Mouse (Mus musculus): ENCODE results near the gene Olfr1348. TPM values are rescaled to one million over a fixed set of nuclear protein-coding genes. Genes with fewer than 3 reads are reported as not detected.
"Not testable (repeated sequence)": the region's sequence is repeated elsewhere in the genome, so short reads cannot be mapped to it uniquely, and the experiment has no call there.

The Olfr1348 gene
- total and polyA plus RNA-seq, 2 experiments from 2014 or later = not detected

DNA sequence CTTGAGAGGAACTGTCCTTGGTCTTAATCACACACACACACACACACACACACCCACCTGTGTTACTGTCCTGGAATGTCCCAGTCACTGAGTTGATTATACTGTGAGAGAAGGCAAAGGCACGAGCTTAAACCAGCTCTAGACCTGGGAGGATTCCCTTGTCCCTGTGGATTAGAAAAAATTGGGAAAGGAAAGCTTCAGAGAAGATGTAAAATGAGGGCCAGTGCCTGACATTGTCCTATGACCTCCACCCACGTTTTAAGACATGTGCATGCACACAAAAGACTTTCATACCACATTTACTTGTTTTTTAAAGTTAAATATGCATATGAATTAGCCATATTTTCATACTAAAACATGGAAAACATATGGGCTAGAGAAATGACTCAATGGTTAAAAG lies 21.7 kb downstream of the Olfr1348 start, which contains the start of gene Olfr5:
Olfr5 (minus strand) TSS at position 101 of the 400 bp plus-strand sequence.
- Histone ChIP-seq H3K27ac (ENCODE audit: low read depth, low read length) (no peak within 1 kb of the TSS), H3K4me2 (ENCODE audit: low read depth, low read length, poor library complexity, severe bottlenecking) (no peak within 1 kb of the TSS), H3K36me3 (ENCODE audit: insufficient read depth, low read length) (no peaks in the 10 kb centered on the region), H3K9me3 (ENCODE audit: low read length) (0 out of 2 replicates have a peak, but pooled peaks cover 3% of the 10 kb centered on the region), H3K4me1 (ENCODE audit: insufficient read depth, low read length) (no peaks in the 10 kb centered on the region), H3K27me3 (ENCODE audit: insufficient read depth, low read length) (no peaks in the 10 kb centered on the region), H3K9ac (replicated peaks; ENCODE audit: low read length, poor library complexity, severe bottlenecking) (no peak within 1 kb of the TSS), H3K4me3 (ENCODE audit: low read depth, low read length) (no peak within 1 kb of the TSS)
- WGBS = 27% methylated on average over 2 of the region's 2 CpGs
- ATAC-seq (ENCODE audit: low FRiP score) = no peak
- TF ChIP-seq CTCF (IDR thresholded peaks at IDR 0.05) = no peak
- no peak for DNase-seq (ENCODE audit: low spot score)

DNA sequence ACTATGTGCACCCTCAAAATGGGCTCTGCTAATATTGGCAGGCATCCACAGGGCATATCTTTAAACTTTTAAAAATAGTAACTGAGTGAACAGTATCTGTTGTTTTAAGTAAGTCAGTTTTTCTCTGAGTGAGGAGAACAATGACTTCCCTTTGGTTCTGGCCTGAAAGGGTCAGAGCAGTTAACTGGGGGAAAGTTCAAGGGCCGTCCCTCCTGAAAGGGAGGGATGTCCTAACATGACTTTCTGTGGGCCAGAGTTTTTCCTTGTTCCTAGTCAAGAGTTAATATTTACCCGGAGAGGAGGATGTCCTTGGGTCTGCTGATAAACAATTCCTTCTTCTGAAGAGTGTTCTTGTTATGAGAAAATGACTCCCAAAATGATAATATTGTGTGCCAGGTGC lies 30.9 kb downstream of the Olfr1348 start:
- H3K27ac ChIP-seq (ENCODE audit: low read depth, low read length); H3K27me3 ChIP-seq (ENCODE audit: insufficient read depth, low read length); H3K4me3 ChIP-seq (ENCODE audit: low read depth, low read length); H3K4me1 ChIP-seq (ENCODE audit: insufficient read depth, low read length); H3K4me2 ChIP-seq (ENCODE audit: low read depth, low read length, poor library complexity, severe bottlenecking); ATAC-seq (ENCODE audit: low FRiP score); H3K36me3 ChIP-seq (ENCODE audit: insufficient read depth, low read length); DNase-seq (ENCODE audit: low spot score); H3K9ac ChIP-seq (replicated peaks; ENCODE audit: low read length, poor library complexity, severe bottlenecking); H3K9me3 ChIP-seq (ENCODE audit: low read length): not testable (repeated sequence)
- 82% methylated on average over 2 of the region's 2 CpGs for WGBS

DNA sequence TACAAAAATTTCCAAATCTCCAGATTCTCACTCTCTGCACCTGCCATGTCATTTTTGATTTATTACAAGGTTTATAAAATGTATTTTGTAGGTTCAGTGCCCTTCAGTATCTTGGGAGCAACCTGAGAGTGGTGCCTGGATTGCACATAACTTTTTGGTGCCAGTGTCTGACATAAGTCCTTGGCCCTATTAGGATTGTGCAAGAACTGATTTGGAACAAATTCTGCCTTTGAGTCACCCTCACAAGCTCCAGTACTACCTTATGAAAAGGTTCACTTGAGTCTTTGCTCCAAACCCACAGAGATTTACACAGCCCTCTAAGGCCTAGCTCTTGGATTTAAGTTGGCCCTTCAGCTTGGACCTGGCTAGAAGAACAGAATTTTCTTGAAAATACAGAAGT lies 41.6 kb downstream of the Olfr1348 start, which contains the start of gene Olfr1346:
Olfr1346 (plus strand) TSS at position 151 of the 400 bp plus-strand sequence.
- H3K9me3 ChIP-seq (ENCODE audit: low read length) = no peaks in the 10 kb centered on the region
- no peak within 1 kb of the TSS for H3K9ac ChIP-seq (replicated peaks; ENCODE audit: low read length, poor library complexity, severe bottlenecking)
- ATAC-seq (ENCODE audit: low FRiP score) = no peak
- no peaks in the 10 kb centered on the region for H3K36me3 ChIP-seq (ENCODE audit: insufficient read depth, low read length)
- no peak for TF ChIP-seq CTCF (IDR thresholded peaks at IDR 0.05)
- no peak within 1 kb of the TSS for H3K4me2 ChIP-seq (ENCODE audit: low read depth, low read length, poor library complexity, severe bottlenecking)
- H3K4me3 ChIP-seq (ENCODE audit: low read depth, low read length) = no peak within 1 kb of the TSS
- no peak for DNase-seq (ENCODE audit: low spot score)
- no peaks in the 10 kb centered on the region for H3K4me1 ChIP-seq (ENCODE audit: insufficient read depth, low read length)
- H3K27ac ChIP-seq (ENCODE audit: low read depth, low read length) = no peak within 1 kb of the TSS
- H3K27me3 ChIP-seq (ENCODE audit: insufficient read depth, low read length) = no peaks in the 10 kb centered on the region

DNA sequence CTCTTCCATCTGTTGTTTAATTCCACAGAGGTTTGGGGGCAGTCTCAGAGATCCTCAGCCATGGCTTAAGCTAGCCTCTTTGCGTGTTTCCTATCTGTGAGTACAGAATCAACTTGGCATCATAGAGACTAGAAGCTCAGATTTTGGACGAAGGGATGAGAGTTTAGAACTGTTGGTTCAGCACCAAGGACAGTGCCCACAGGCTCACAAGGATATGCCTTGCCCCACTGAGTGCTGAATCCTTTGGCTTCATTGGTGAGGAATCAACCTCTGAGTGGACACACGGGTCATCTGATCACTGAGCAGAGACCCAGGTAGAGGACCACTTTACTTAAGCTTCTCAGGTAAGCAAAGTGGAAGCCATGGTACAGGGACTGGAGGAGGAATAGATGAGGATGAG lies 52.1 kb downstream of the Olfr1348 start:
- Histone ChIP-seq H3K27me3 (ENCODE audit: insufficient read depth, low read length) (no peaks in the 10 kb centered on the region), H3K27ac (ENCODE audit: low read depth, low read length) (no peak overlapping the region), H3K9ac (replicated peaks; ENCODE audit: low read length, poor library complexity, severe bottlenecking) (no peak overlapping the region), H3K4me2 (ENCODE audit: low read depth, low read length, poor library complexity, severe bottlenecking) (no peak overlapping the region), H3K4me3 (ENCODE audit: low read depth, low read length) (no peak overlapping the region), H3K4me1 (ENCODE audit: insufficient read depth, low read length) (no peaks in the 10 kb centered on the region), H3K9me3 (ENCODE audit: low read length) (no peaks in the 10 kb centered on the region), H3K36me3 (ENCODE audit: insufficient read depth, low read length) (no peaks in the 10 kb centered on the region)
- DNase-seq (ENCODE audit: low spot score) (no peak), ATAC-seq (ENCODE audit: low FRiP score) (no peak)
- 51% methylated on average over 3 of the region's 3 CpGs for WGBS
- TF ChIP-seq CTCF (IDR thresholded peaks at IDR 0.05) = no peak

DNA sequence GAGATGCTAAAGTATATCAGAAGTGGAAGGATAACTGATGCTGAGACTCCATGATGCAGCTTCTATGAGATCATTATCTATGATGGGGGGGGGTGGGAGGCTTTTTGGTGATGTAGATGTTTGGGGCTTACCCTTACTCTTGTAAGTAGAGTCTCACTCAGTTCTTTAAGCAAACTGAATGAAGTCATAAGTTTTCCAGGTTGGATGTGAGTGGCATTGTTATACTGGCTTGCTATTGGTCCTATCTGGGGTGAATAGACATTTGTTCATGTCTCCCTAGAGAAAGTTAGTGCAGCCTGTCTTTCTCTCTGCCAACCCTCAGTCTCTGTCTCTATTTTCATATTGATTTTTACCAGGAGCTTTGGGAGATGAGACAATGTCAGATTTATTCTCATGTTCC lies 52.7 kb downstream of the Olfr1348 start, which contains the start of gene Olfr1336:
Olfr1336 (plus strand) TSS at position 301 of the 400 bp plus-strand sequence.
- Histone ChIP-seq H3K4me1 (ENCODE audit: insufficient read depth, low read length) (no peaks in the 10 kb centered on the region), H3K4me2 (ENCODE audit: low read depth, low read length, poor library complexity, severe bottlenecking) (no peak within 1 kb of the TSS), H3K27me3 (ENCODE audit: insufficient read depth, low read length) (no peaks in the 10 kb centered on the region), H3K36me3 (ENCODE audit: insufficient read depth, low read length) (no peaks in the 10 kb centered on the region), H3K9ac (replicated peaks; ENCODE audit: low read length, poor library complexity, severe bottlenecking) (no peak within 1 kb of the TSS), H3K27ac (ENCODE audit: low read depth, low read length) (no peak within 1 kb of the TSS), H3K4me3 (ENCODE audit: low read depth, low read length) (no peak within 1 kb of the TSS), H3K9me3 (ENCODE audit: low read length) (no peaks in the 10 kb centered on the region)
- DNase-seq (ENCODE audit: low spot score) (no peak), ATAC-seq (ENCODE audit: low FRiP score) (no peak)
- TF ChIP-seq CTCF (IDR thresholded peaks at IDR 0.05) = no peak

Other genes with a start within 250 kb of the Olfr1348 start
- 5.2 and 7.1 TPM in 2 replicates for gene Zfp667, start 222.2 kb downstream of the Olfr1348 start, total RNA-seq (2014; rRNA removed)
- 11.0 and 12.4 TPM in 2 replicates for gene Zfp667, start 222.2 kb downstream of the Olfr1348 start, polyA plus RNA-seq (2015; fragmentation: Nextera tagmentation; extraction: Ambion mirVana)
- 6.7 and 9.9 TPM in 2 replicates for gene Zfp583, start 177.5 kb downstream of the Olfr1348 start, total RNA-seq (2014; rRNA removed)
- gene Zfp583, start 177.5 kb downstream of the Olfr1348 start, polyA plus RNA-seq (2015; fragmentation: Nextera tagmentation; extraction: Ambion mirVana) = 15.2 and 16.5 TPM in 2 replicates
- 3.4 and 5.0 TPM in 2 replicates for gene Gm3854, start 165.0 kb downstream of the Olfr1348 start, total RNA-seq (2014; rRNA removed)
- gene Gm3854, start 165.0 kb downstream of the Olfr1348 start, polyA plus RNA-seq (2015; fragmentation: Nextera tagmentation; extraction: Ambion mirVana) = 4.5 and 5.6 TPM in 2 replicates
- 2.6 and 4.7 TPM in 2 replicates for gene Zfp78, start 145.5 kb downstream of the Olfr1348 start, total RNA-seq (2014; rRNA removed)
- 3.3 and 4.3 TPM in 2 replicates for gene Zfp78, start 145.5 kb downstream of the Olfr1348 start, polyA plus RNA-seq (2015; fragmentation: Nextera tagmentation; extraction: Ambion mirVana)
- gene Zfp28, start 125.5 kb downstream of the Olfr1348 start, total RNA-seq (2014; rRNA removed) = 14.8 and 16.5 TPM in 2 replicates
- 16.4 and 19.5 TPM in 2 replicates for gene Zfp28, start 125.5 kb downstream of the Olfr1348 start, polyA plus RNA-seq (2015; fragmentation: Nextera tagmentation; extraction: Ambion mirVana)
- gene Smim17, start 110.0 kb downstream of the Olfr1348 start, total RNA-seq (2014; rRNA removed) = 19.6 and 21.8 TPM in 2 replicates
- 6.3 and 7.4 TPM in 2 replicates for gene Smim17, start 110.0 kb downstream of the Olfr1348 start, polyA plus RNA-seq (2015; fragmentation: Nextera tagmentation; extraction: Ambion mirVana)
- gene Gm20715, start 98.5 kb downstream of the Olfr1348 start, total RNA-seq (2014; rRNA removed) = 0.47 and 0.77 TPM in 2 replicates
- gene Gm20715, start 98.5 kb downstream of the Olfr1348 start, polyA plus RNA-seq (2015; fragmentation: Nextera tagmentation; extraction: Ambion mirVana) = not detected in 2 replicates
- gene Olfr1344, start 70.1 kb downstream of the Olfr1348 start, total RNA-seq (2014; rRNA removed) = 0.47 and 5.2 TPM in 2 replicates
- gene Olfr1344, start 70.1 kb downstream of the Olfr1348 start, polyA plus RNA-seq (2015; fragmentation: Nextera tagmentation; extraction: Ambion mirVana) = 0.28 and 0.36 TPM in 2 replicates
- gene Olfr1336, start 52.6 kb downstream of the Olfr1348 start, total RNA-seq (2014; rRNA removed) = not detected in 2 replicates
- not detected in 2 replicates for gene Olfr1336, start 52.6 kb downstream of the Olfr1348 start, polyA plus RNA-seq (2015; fragmentation: Nextera tagmentation; extraction: Ambion mirVana)
- gene Olfr1346, start 41.6 kb downstream of the Olfr1348 start, total RNA-seq (2014; rRNA removed) = not detected in 2 replicates
- gene Olfr1346, start 41.6 kb downstream of the Olfr1348 start, polyA plus RNA-seq (2015; fragmentation: Nextera tagmentation; extraction: Ambion mirVana) = not detected in 2 replicates
- gene Olfr5, start 21.8 kb downstream of the Olfr1348 start, total RNA-seq (2014; rRNA removed) = not detected in 2 replicates
- gene Olfr5, start 21.8 kb downstream of the Olfr1348 start, polyA plus RNA-seq (2015; fragmentation: Nextera tagmentation; extraction: Ambion mirVana) = not detected in 2 replicates
- gene Olfr1347, start 9.0 kb downstream of the Olfr1348 start, total RNA-seq (2014; rRNA removed) = not detected in 2 replicates
- not detected in 2 replicates for gene Olfr1347, start 9.0 kb downstream of the Olfr1348 start, polyA plus RNA-seq (2015; fragmentation: Nextera tagmentation; extraction: Ambion mirVana)
- gene Olfr1349, start 14.2 kb upstream of the Olfr1348 start, total RNA-seq (2014; rRNA removed) = not detected in 2 replicates
- gene Olfr1349, start 14.2 kb upstream of the Olfr1348 start, polyA plus RNA-seq (2015; fragmentation: Nextera tagmentation; extraction: Ambion mirVana) = not detected in 2 replicates
- not detected in 2 replicates for gene Olfr1350, start 56.1 kb upstream of the Olfr1348 start, total RNA-seq (2014; rRNA removed)
- not detected in 2 replicates for gene Olfr1350, start 56.1 kb upstream of the Olfr1348 start, polyA plus RNA-seq (2015; fragmentation: Nextera tagmentation; extraction: Ambion mirVana)
- gene Zim1, start 187.7 kb upstream of the Olfr1348 start, total RNA-seq (2014; rRNA removed) = 32.8 and 47.4 TPM in 2 replicates
- gene Zim1, start 187.7 kb upstream of the Olfr1348 start, polyA plus RNA-seq (2015; fragmentation: Nextera tagmentation; extraction: Ambion mirVana) = 9.0 and 10.0 TPM in 2 replicates
- gene Peg3, start 221.7 kb upstream of the Olfr1348 start, total RNA-seq (2014; rRNA removed) = 150 and 171 TPM in 2 replicates
- gene Peg3, start 221.7 kb upstream of the Olfr1348 start, polyA plus RNA-seq (2015; fragmentation: Nextera tagmentation; extraction: Ambion mirVana) = 74.5 and 92.9 TPM in 2 replicates
- gene Usp29, start 221.8 kb upstream of the Olfr1348 start, total RNA-seq (2014; rRNA removed) = 101 and 117 TPM in 2 replicates
- 33.2 and 43.3 TPM in 2 replicates for gene Usp29, start 221.8 kb upstream of the Olfr1348 start, polyA plus RNA-seq (2015; fragmentation: Nextera tagmentation; extraction: Ambion mirVana)

Data from midbrain, postnatal 0 days (tissue).